Mouse (Mus musculus) inflammation-experienced regulatory T-cells, adult 6 months (primary cell): ENCODE measurements around the gene Csnk2a2. TPM values are rescaled to one million over a fixed set of nuclear protein-coding genes. Genes with fewer than 3 reads are reported as not detected.

Source experiments
- ATAC-seq: one replicate; pipeline ENCODE4 v1.8.0; 2017
- polyA plus RNA-seq, 3 experiments: library from polyadenylated mRNA; unstranded; fragments of 100-300 nt; shearing (Covaris generic); gene quantifications; one replicate each; pipeline ENCODE4 v1.2.1; 2017

Csnk2a2 gene
- polyA plus RNA-seq, 3 experiments from 2014 or later, result 10.6 to 16.8 (median 12.5) TPM

DNA sequence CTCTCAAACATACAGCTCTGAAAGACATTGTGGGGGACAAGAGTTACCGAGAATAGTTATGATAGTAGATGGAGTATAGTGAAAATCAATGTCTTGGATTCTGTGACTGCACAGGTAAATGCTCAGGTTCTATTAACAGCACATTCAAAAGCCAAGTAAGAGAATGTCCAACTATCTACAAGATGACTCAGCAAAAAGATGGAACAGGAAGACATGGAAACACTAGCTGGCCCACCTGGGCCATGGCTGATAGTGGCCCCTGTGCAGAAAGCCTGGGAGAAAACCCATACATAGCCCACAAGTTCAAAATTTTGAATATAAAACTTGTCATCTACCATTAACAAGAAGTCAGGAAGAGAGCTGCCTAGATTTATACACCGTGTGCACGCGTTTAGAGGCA, 19.8 kb downstream of the Csnk2a2 start:
- ATAC-seq, result no peak

GRCm38 (mm10) chr8:95468995-95469394, 20.8 kb downstream of the Csnk2a2 start:
- ATAC-seq, result no peak

- ATAC-seq, result no peak
Measured at GRCm38 (mm10) chr8:95466543-95466942, 23.3 kb downstream of the Csnk2a2 start.

- ATAC-seq, result no peak
Measured at GRCm38 (mm10) chr8:95452518-95452917, 37.3 kb downstream of the Csnk2a2 start.

DNA sequence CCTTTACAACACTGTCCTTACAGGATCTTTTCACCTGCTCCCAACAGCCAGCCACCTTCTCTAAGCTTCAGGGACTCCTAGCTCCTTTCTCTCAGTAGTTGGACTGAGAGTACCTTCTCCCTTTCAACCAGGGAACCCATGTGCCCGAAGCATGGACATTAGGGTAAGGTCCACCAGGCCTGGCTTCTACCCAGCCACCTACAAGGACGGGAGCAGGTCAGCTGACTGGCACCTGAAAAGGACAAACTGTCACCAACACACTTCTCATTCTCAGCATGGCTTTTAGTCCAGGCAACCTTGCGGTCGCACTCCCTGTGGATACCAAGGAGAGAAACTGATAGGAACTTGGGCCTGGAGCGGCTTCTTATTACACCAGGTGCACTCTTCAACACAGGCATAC, 39.6 kb downstream of the Csnk2a2 start:
- ATAC-seq, result no peak

DNA sequence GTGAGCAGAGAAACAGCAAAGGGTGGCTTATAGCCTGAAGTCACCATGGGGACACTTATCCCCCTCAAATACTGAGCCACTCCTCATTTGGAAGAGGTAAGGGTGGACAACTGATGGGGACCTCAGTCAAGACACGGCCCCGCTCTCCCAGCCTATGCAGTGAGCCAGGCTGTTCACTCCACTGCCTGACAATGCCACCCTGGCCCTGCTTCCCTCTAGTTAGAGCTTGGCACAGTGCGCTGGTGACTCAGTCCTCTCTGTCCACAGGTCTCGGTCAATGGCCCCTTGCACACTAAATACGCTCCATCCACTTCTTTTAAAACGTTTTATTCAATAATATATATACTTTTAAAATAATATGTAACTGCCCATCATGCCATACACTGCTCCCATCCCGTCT, 42.2 kb downstream of the Csnk2a2 start:
- no peak for ATAC-seq

- no peak for ATAC-seq
Measured at GRCm38 (mm10) chr8:95445042-95445441, 44.8 kb downstream of the Csnk2a2 start.

DNA sequence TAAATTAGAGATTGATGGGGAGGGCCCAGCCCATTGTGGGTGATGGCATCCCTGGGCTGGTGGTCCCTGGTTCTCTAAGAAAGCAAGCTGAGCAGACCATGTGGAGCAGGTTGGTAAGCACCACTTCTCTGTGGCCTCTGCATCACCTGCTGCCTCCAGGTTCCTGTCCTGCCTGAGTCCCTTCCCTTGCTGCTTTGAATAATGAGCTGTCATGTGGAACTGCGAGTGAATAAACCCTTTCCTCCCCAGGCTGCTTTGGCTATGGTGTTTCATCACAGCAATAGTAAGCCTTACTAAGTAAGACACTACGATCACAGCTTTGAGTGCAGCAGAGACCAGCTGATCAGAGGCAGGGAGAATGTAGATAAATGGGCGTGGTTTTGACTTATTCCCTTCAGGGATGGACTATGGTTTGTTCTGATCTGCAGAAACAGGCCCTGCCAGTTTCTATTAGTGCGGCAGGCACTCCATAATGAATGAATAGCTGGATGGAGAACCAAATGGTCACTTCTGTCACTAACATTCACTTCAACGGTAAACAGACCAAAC, 48.3 kb downstream of the Csnk2a2 start:
- no peak for ATAC-seq

GRCm38 (mm10) chr8:95440168-95440709, 49.6 kb downstream of the Csnk2a2 start:
- no peak for ATAC-seq

GRCm38 (mm10) chr8:95439421-95439820, 50.4 kb downstream of the Csnk2a2 start:
- no peak for ATAC-seq

DNA sequence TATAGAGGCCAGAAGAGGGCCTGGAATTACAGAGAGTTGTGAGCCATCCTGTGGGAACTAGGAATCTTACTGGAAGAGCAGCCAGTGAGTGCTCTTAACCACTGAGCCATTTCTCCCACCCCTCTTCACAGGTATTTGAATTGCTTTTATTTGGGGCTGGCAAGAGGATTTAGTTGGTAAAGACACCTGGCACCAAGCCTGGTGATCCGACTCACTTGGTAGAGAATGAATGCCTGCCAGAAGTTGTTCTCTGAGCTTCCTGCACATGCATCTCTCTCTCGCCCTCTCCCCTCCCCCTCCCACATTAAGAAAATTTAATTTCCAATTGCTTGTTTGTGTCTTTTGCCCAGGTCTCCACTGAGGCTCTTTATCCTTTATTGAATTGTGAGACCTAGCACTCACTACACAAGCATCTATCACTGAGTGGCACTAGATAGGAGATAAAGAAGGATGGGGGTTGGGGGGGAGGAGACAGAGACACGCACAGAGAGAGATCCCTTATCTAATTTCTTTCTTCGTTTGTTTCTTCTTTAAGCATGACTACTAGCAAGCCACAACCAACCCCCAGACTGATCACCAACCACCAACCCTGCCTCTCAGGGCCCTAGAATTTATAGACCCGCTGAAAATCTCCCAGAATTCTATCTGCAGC, 52.4 kb downstream of the Csnk2a2 start:
- ATAC-seq, result no peak

DNA sequence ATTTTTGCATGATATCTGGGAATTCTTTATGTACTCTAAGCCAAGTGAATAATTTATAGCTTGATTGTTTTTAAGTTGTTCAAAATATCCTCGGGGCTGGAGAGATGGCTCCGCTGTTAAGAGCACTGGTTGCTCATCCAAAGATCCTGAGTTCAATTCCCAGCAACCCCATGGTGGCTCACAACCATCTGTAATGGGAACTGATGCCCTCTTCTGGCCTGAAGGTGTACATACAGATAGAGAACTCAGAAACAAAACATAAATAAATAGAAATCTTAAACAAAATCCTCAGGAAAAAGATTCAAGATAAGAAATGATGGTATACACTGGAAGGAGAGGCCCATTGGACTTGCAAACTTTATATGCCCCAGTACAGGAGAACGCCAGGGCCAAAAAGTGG, 53.9 kb downstream of the Csnk2a2 start:
- ATAC-seq, result no peak

GRCm38 (mm10) chr8:95435471-95435870, 54.4 kb downstream of the Csnk2a2 start:
- no peak for ATAC-seq

- ATAC-seq, result peak; percentile 96
Measured at GRCm38 (mm10) chr8:95434686-95435439, 55.0 kb downstream of the Csnk2a2 start, which contains the start of gene Cfap20. Gene Cfap20, minus strand, starts transcription at chr8:95434869.

GRCm38 (mm10) chr8:95434233-95434632, 55.6 kb downstream of the Csnk2a2 start:
- ATAC-seq, result no peak

DNA sequence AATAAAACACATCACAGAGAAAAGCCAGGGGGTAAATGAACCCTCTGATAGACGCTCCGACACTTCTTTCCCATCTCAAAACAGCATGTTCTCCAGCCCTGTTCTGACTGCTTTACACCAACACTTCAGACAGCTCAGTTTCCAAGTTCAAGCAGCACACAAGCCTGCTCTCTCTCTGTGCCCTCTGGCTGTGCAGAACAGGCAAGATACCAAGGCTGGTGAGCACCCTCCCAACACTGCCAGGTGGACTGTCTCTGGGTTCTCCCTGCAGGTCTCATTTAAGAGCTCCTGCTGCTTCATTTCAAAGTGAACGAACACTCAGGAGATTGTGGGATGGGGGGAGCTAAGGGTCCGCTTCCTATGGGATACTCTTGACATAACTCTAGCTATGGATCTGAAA, 56.7 kb downstream of the Csnk2a2 start:
- no peak for ATAC-seq

- ATAC-seq, result no peak
Measured at GRCm38 (mm10) chr8:95432471-95432870, 57.4 kb downstream of the Csnk2a2 start.

DNA sequence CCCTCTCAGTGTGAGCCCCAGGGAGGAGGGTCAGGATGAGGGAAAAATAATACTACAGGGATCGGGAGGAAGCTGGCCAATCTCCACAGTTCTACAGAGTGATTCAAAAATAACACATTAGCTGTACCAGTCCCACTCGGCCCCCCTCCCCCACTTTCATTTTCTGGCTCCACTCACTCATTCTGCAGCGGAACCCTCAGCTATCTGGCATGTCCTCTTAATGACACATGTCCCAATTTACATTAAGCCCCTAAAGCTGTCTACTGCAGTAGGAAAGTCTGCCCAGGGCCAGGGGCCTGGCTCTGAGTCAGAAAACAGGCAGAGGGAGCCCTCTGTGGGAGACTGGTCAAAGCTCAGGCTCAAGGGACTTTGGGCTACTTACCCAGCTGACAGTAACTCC, 59.9 kb downstream of the Csnk2a2 start:
- ATAC-seq, result no peak

GRCm38 (mm10) chr8:95427594-95428535, 62.0 kb downstream of the Csnk2a2 start:
- peak; percentile 70 for ATAC-seq

- no peak for ATAC-seq
Measured at GRCm38 (mm10) chr8:95426781-95427281, 63.0 kb downstream of the Csnk2a2 start.

- no peak for ATAC-seq
Measured at GRCm38 (mm10) chr8:95424682-95425081, 65.2 kb downstream of the Csnk2a2 start.

GRCm38 (mm10) chr8:95422193-95422810, 67.5 kb downstream of the Csnk2a2 start:
- ATAC-seq, result no peak
